Mouse (Mus musculus): ENCODE results near the gene Mfsd9.
"Not testable (repeated sequence)": the region's sequence is repeated elsewhere in the genome, so short reads cannot be mapped to it uniquely, and the experiment has no call there.

The Mfsd9 gene

DNA sequence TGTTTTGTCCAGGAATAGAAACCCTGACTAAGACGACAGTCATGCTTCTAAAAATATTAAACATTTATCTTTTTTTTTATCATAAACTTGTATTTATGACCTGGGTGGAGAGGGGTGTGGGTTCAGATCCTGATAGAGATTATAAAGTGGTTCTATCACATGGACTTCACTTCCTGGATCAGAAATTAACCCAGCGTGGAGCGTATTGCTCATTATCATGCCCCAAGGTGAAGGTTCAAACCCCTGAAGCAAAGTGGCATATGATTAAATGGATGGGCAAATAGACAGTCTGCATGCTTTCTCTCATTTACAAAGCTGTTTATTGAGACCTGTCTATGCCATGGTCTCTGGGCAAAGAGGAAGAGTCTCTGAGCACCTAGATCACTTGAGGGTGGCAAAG lies 13.7 kb downstream of the Mfsd9 start:
- DNase-seq: no peak

DNA sequence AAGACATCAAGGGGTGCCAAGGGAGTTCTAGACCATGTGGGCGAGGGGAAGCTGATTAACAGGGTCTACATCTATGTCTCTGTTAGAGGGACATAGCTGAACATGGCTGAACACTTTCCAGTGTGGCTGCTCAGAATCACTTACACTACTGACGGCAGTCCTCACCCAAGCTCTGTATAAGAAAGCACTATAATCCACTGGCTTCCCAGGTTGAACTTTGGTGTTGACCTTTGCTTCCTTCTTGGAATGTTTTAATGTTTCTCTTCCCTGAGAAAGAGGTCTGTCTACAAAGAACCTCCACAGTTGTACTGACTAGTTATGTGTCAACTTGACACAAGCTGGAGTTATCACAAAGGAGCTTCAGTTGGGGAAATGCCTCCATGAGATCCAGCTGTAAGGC lies 14.4 kb downstream of the Mfsd9 start:
- no peak for DNase-seq

- DNase-seq: no peak
These were observed 16.4 kb downstream of the Mfsd9 start for GRCm38 (mm10) chr1:40774040-40774439.

DNA sequence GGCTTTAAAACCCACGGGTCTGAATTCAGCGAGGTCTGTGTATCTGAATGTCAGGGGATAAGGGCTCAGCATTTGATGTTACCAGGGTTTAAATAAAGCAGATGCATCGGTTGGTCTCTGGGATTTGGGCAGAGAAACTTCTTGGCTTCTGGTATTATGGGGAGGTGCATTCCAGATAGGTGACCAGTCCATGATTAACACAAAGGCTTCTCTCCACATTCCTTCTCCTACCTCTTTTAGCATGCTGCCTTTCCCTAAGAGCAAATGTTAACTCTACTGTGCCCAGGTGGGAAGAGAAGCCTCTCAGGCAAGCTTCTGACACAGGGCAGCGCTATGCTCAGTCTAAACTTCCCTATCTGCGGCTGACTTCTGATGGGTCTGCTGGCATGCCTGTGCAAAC lies 17.3 kb downstream of the Mfsd9 start:
- DNase-seq: no peak

DNA sequence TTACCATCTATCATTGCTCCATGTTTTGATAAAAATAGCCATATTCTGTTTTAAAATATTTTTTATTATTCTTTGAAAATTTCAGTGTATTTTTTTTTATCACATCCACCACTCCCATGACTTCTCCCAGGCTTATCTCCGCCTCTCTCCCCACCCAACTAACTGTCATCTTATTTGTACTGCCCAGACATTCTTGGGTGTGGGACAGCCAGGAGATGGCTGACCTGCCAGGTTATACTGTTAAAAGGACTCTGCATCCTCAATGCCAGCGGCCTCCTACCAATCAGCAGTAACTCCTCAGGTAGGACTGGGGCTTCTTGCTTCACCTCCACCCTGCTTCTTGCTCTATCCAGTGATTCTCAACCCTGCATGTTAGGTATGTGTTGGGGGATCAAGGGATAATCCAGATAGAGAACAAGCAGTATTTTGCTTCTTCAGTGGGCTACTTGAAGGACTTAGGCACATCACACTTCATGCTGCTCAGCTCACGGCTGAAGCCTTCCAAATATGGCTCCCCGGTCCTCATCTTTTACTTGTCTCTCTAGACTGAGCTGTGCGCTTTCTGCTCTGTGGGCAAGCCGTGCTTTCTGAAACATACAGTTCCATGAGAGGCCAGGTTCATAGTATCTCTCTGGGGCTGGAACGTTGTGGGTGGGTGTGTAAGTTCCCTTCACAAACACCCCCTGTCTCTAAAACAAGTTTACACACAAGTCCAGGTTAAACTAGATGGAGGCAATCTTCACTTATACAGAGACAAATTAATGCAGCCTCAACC lies 19.1 kb downstream of the Mfsd9 start:
- no peak for DNase-seq

DNA sequence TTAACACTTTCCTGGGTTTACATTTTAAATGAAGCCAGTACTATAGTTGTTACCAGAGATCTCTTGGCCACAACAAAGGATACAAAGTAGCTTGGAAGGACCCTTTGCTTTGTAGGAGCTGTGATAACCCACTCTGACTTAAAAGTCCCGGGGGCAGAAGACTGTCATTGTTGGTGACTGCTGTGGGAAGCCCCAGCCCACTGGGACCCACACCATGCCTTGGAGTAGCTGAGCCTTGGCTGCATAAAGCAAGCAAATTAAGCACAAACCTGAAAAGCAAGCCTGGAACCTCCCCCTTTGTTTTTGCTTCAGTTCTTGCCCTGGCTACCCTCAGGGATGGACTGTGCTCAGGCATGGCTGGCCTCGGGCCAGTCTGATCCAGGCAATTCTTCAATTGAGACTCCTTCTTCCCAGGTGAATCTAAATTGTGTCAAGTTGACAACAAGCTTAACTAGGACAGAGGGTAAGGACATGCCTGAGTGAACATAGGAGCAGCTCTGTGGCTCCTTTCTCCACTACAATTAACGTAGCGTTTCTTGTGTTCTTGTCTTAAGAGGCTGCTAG lies 21.1 kb downstream of the Mfsd9 start:
- DNase-seq: no peak

GRCm38 (mm10) chr1:40768606-40769005 lies 21.9 kb downstream of the Mfsd9 start:
- DNase-seq: peak; percentile 48

GRCm38 (mm10) chr1:40767588-40767987 lies 22.9 kb downstream of the Mfsd9 start:
- no peak for DNase-seq

- no peak for DNase-seq
These were observed 25.0 kb downstream of the Mfsd9 start for GRCm38 (mm10) chr1:40765521-40765920.

GRCm38 (mm10) chr1:40764701-40765275 lies 25.7 kb downstream of the Mfsd9 start:
- no peak for DNase-seq

- no peak for DNase-seq
These were observed 26.4 kb downstream of the Mfsd9 start for GRCm38 (mm10) chr1:40764042-40764441.

GRCm38 (mm10) chr1:40759751-40760445 lies 30.6 kb downstream of the Mfsd9 start:
- no peak for DNase-seq

DNA sequence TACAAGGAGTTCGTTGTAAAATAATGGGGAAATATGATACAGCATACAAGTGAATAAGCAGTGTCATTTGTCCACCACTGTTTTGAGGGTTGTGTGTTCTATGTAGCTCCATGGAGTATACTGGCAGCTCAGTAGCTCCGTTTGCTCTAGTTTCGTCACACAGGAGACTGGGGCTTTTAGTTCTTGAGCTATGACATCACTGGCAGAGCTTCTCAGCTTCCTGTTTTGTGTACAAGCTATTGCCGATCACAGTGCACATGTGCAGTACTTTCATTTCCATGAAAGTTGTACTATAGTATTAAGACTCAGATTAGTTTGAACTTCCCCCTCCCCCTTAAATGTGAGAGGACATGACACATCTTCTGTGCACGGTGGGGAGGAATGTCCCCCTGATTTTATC lies 44.4 kb downstream of the Mfsd9 start:
- no peak for DNase-seq

DNA sequence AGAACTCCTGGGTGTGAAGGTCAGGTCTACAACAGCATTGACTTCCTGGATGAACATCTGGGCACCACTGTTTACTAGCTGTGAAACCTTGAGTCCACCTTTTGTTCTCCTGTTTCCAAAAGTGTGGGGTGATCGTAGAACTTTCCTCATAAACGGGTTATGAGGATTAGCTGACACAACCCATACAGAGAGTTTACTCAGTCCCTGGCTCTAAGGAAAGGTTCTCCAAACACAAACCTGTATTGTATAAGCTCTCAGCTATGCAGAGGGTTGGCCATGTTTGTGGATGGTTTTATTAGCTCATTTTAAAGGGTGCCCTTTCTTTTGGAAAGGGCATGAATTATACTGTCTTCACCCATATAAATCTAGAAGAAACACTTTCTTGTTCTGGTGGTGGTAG lies 49.7 kb downstream of the Mfsd9 start:
- no peak for DNase-seq

GRCm38 (mm10) chr1:40738246-40738645 lies 52.2 kb downstream of the Mfsd9 start:
- not testable (repeated sequence) for DNase-seq

DNA sequence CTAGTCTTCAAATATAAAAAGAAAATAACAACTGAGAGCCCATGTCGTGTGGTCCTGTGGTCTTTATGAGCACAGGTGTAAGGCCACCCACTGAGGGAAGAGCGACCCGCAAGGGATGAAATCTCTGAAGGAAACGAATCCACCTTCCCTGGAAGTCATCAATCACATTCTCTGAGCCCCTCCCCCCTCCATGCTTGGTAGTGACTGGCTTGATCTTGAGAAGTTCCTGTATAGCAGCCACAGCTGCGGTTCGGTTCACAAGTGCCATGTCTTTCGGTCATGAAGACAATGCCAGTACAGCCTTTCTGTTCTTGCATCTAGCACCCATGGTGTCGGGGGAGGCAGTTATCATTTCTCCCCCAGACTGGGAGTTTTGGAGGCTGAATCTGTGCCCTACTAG lies 52.8 kb downstream of the Mfsd9 start:
- DNase-seq: no peak

- no peak for DNase-seq
These were observed 61.9 kb downstream of the Mfsd9 start for GRCm38 (mm10) chr1:40728636-40729035.

- no peak for DNase-seq
These were observed 63.1 kb downstream of the Mfsd9 start for GRCm38 (mm10) chr1:40727404-40727803.

DNA sequence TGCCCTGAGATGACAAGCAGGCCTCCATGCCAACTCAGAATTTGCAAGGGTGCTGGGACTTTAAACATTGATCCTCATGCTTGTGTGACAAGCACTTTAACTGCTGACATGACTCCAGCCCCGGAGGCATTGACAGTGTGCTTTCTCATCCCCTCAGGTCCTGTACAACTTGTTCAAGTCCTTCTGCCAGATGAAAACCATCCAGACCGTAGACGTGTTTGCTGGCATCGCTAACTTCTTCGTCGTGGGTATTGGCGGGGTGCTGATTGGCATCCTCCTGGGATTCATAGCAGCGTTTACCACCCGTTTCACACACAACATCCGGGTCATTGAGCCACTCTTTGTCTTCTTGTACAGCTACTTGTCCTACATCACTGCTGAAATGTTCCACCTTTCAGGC lies 64.4 kb downstream of the Mfsd9 start:
- DNase-seq: no peak
